In the genomic region with DNA sequence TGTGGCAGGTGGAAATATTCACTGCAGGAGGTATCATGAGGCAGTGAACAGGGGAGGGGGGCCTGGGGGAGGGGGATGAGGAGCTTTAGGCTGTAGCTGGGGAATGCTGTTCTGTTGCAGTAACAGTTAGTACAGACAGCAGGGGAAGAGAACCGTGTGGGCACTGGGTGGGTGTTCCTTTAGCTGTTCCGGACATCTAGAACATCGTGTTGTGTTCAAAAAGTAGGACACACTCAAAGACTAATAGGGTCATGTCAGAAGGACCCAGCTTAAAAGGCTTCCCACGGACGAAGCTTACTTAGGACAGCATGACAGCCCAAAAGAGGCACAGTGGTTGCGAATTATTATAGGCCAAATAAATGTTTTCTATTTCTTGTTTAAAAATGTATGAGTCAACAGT, we compare ENCODE assay signal across 12 mouse cellular contexts.
"Had no signal": no experiment of that assay in that cellular context is flagged by ENCODE, and none has a peak within 500 bp of the region (broad histone marks: within the 10 kb centered on the region; RNA-seq: fewer than 3 reads in every experiment).

No protein-coding gene starts in this region.

- DNase-seq: lung, adult 18-20 months; lung, embryonic 14.5 days; lung, postnatal 10 days; lung, postnatal 4 days; midbrain, embryonic 14.5 days; right cerebral cortex, postnatal 14 days; right cerebral cortex, postnatal 4 days; spleen, adult 18-20 months; thymus, adult 18-20 months; thymus, postnatal 14 days; thymus, postnatal 36 days had no signal

- ATAC-seq: midbrain, embryonic 16.5 days had no signal
